Mouse (Mus musculus) adrenal gland, adult 18-20 months (tissue): Measurements from ENCODE around the gene Cd80. TPM values are rescaled to one million over a fixed set of nuclear protein-coding genes. Genes with fewer than 3 reads are reported as not detected.

Source experiments
- DNase-seq, 2 experiments: peaks; one replicate each; pipeline ENCODE4 v3.0.0; 2021 to 2022; ENCODE audit warnings: low spot score in 2 of 2
- total RNA-seq, 2 experiments: library from RNA; stranded (reverse); gene quantifications; 1 replicate in 1 of 2; 2 replicates in 1 of 2; pipeline ENCODE4 v1.2.3; 2021

The Cd80 gene
- total RNA-seq, 2 experiments from 2014 or later = 0.53 to 0.70 TPM

DNA sequence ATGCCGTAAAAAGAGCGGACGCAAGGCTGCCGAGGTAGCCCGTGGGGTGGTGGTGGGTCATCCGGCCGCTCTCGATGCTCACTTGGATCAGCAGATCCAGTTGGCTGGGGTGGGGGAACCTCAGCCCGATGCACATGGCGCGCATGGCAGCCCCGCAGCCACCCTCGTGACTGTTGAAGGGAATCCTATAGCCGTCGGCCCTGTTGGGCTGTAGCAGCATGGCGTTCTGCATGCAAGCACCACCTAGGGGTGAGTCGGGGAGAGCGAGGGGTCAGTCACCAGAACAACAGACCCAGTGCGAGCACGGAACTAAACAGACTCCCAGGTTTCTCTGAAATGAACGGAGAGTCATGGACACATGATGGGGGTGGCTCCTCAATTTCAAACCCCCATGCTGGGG lies 8.0 kb upstream of the Cd80 start:
- no peak for DNase-seq

DNA sequence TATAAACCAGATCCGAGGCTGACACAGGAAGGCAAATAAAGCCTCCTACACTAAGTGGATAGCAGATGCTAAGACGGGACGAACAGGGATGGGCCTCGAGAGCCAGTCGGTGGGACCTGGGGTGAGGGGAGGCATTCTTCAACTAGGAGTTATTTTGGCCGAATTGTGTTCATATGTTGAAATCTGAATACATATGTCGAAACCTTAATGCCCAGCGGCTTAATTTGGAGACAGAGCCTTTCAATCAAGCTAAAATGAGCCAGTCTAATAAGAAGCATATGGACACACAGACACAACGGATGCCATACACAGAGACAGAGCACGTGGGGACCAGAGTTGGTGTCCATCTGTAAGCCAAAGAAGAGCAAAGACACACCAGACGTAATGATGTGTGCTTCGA lies 6.9 kb upstream of the Cd80 start:
- DNase-seq = no peak

GRCm38 (mm10) chr16:38450707-38451106 lies 4.7 kb upstream of the Cd80 start:
- no peak for DNase-seq

- no peak for DNase-seq
Observed at GRCm38 (mm10) chr16:38451421-38452205, 3.7 kb upstream of the Cd80 start.

DNA sequence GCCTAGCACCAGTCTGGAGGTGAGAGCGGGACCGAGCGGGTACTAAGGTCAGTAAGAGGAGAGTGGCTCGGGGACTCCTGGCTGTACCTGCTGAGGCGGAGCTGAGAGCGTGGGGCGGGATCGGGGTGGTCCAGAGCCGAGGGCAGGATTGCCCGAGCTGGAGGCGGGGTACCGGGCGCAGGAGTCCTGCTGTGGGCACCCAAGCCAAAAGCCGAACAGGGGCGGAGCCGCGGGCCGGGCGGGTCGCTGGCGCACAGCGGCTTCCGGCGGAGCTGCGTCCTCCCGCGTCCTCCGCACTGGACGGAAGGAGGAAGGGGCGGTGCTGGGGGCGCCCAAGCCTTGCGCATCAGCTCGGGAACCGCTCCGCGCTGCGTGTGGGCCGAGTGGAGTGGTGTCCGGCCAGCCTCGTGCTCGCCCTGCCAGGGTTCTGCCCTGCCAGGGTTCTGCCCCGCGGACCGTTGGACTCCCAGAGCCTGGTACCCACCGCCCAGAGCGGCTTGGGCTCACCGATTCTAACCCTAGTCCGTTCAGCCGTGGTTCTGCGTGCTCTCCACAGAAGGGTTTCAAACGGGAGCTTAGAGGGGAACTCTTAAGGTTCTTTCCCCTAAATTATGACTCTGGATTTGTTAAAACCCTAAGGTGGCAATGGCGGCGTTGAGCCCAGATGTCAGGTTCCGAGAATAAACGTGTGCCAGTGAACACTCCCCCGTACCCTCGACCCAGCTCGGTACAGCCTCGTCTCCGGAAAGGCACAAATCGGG lies 2.7 kb upstream of the Cd80 start, which contains the start of gene Adprh:
Gene Adprh, minus strand, starts transcription at position 262 of the 761 bp plus-strand sequence.
- DNase-seq = peak; percentile 92 to 93

DNA sequence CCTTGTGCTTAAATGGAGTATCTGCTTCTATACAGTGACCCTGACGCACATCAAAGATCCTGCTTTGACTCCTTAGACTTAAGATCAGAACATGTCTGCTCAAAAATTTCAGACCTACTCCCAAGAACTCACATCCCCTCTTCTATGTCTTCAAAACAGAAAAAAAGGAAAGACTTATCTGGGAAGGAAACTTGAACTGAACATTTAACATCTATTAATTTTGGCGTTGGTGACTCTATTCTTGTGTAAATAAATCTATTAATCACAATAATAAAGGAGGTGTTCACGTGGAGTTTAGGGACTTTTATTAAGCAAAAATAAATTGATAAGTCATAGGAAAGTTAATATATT lies 2.2 kb upstream of the Cd80 start:
- no peak for DNase-seq

GRCm38 (mm10) chr16:38453952-38454351 lies 1.4 kb upstream of the Cd80 start:
- DNase-seq = no peak

- DNase-seq = no peak
Observed at GRCm38 (mm10) chr16:38454533-38455254, 667 bp upstream of the Cd80 start.

GRCm38 (mm10) chr16:38456812-38457567 lies 1.6 kb downstream of the Cd80 start:
- no peak for DNase-seq

GRCm38 (mm10) chr16:38458600-38459280 lies 3.4 kb downstream of the Cd80 start:
- DNase-seq = no peak

DNA sequence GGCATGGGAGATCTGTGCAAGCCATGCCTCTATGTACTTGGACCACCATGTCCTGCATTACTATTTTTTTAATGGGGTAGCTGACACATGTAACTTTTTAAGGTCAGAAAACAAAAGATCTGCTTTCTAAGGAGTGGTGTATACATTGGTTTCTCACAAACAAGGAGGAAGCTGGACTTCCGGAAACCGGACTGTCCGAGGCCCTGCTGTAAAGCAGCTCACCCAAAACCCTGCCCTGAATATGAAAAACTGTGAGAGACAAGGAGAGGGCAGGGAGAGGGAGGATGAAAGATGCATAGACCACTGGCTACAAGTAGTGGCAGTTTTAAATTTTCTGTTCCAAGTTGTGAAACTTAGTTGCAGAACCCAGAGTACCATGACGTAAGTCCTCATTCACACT lies 4.6 kb downstream of the Cd80 start:
- DNase-seq = no peak

DNA sequence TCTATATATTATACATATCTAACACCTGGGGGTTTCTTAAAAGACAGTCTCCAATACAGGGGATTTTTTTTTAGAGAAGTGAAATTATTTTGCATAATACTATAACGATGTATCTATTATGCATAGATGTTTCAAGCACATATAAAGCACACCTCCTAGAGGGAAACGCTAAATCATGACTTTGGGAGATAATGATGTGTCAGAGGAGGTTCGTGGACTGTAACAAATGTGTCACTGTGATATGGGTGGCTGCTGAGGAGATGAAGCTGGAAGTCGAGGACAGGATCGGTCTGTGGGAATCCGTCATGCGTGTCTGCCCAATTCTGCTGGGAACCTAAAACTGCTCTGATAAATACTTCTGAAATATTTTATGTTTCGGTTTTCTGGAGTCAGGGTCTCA lies 6.4 kb downstream of the Cd80 start:
- DNase-seq = no peak

GRCm38 (mm10) chr16:38462161-38462560 lies 6.8 kb downstream of the Cd80 start:
- DNase-seq = no peak

DNA sequence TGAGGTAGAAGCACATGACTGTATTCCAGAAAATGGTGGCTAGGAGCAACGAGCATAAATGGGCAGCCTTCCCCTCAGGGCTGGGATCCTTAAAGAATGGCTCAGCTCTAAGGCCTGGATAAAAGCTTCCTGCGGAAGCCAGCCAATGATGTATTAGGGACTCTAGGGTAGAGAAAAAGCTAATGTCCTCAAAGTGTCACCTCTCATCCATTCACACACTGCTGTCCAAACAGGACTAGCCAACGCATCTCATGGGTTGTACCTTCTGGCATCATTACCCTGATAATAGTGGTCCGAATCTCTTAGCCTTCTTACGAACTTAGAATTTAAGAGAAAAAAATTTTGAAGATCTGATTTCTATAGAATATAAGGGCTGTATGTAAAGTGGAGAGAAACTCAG lies 7.9 kb downstream of the Cd80 start:
- no peak for DNase-seq

DNA sequence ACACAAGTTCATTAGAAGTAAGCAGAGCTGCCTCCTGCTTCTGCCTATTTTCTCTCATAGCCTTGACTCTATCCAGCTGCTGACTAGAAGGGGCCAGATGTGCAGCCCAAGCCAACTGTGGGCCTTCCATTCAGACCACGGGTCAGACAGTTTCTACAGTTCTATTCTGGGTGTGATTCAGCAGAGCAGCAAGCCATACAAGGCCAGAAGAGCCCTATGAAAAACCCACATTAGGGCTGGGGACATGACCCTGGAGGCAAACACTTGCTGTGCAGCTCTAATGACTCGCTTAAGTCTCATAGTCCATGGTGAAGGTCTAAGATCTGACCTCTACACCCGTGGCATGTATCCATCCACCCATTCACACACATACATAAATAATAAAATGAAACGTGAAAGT lies 10.7 kb downstream of the Cd80 start:
- DNase-seq = peak in 1 of 2 experiments; percentile 19

- no peak for DNase-seq
Observed at GRCm38 (mm10) chr16:38467091-38467916, 11.9 kb downstream of the Cd80 start.

- DNase-seq = peak in 1 of 2 experiments; percentile 40
Observed at GRCm38 (mm10) chr16:38467917-38468705, 12.8 kb downstream of the Cd80 start.

GRCm38 (mm10) chr16:38468706-38469018 lies 13.3 kb downstream of the Cd80 start:
- no peak for DNase-seq

GRCm38 (mm10) chr16:38469437-38469836 lies 14.1 kb downstream of the Cd80 start:
- no peak for DNase-seq
